Mouse (Mus musculus) ES-Bruce4 (cell line): ENCODE data around the gene Nedd8.

Experiments
- CTCF ChIP-seq: IDR thresholded peaks from one replicate; pipeline ENCODE4 v1.8.1; 2011; ENCODE audit warnings: low read depth, low read length
- POLR2A ChIP-seq: IDR thresholded peaks from one replicate; pipeline ENCODE4 v1.8.1; 2011; ENCODE audit warnings: low read length; ENCODE audit not compliant: insufficient read depth

DNA sequence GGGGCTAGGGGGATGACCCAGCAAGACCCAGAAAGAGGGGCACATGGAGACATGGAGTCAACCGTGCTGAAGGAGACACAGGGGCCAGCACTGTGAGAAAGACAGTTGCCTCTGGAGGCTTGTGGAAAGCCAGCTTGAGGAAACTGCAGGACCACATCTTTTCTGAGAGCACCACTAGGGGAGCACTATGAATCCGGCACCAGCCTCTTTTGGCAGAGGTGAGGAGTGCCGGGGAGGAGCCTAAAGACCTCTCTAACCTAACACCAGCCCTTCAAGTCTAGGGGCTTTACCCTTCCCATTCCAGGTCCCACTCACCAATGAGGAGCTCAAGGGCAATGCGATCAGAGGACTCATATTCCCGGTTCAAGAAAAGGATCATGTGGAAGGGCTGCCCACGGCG, 39.9 kb upstream of the Nedd8 start:
- TF ChIP-seq POLR2A: no peak
- no peak for TF ChIP-seq CTCF
